Mouse (Mus musculus) ovary, adult 18-20 months (tissue): ENCODE data around the gene Snx9.
A peak's percentile ranks its signal among the peaks of the same experiment; 100 is the strongest.

Experiments
- DNase-seq: peaks from one replicate; pipeline ENCODE4 v3.0.0; 2022; ENCODE audit warnings: low spot score, mixed read lengths

The Snx9 gene

GRCm38 (mm10) chr17:5841128-5841942, at the start of gene Snx9:
TSS of gene Snx9 (plus strand) at chr17:5841329.
- peak; percentile 64 for DNase-seq

- DNase-seq, result no peak
Observed at GRCm38 (mm10) chr17:5792164-5792791, 48.9 kb upstream of the Snx9 start.

- no peak for DNase-seq
Observed at GRCm38 (mm10) chr17:5793593-5793992, 47.5 kb upstream of the Snx9 start.

- DNase-seq, result no peak
Observed at GRCm38 (mm10) chr17:5794276-5794675, 46.9 kb upstream of the Snx9 start.

- no peak for DNase-seq
Observed at GRCm38 (mm10) chr17:5795369-5795768, 45.8 kb upstream of the Snx9 start.

GRCm38 (mm10) chr17:5795878-5796277, 45.3 kb upstream of the Snx9 start:
- DNase-seq, result peak; percentile 54

GRCm38 (mm10) chr17:5797124-5797760, 43.9 kb upstream of the Snx9 start:
- no peak for DNase-seq

- no peak for DNase-seq
Observed at GRCm38 (mm10) chr17:5798221-5798801, 42.8 kb upstream of the Snx9 start.

- no peak for DNase-seq
Observed at GRCm38 (mm10) chr17:5798900-5799299, 42.2 kb upstream of the Snx9 start.

- no peak for DNase-seq
Observed at GRCm38 (mm10) chr17:5799396-5800021, 41.6 kb upstream of the Snx9 start.

GRCm38 (mm10) chr17:5800254-5800653, 40.9 kb upstream of the Snx9 start:
- no peak for DNase-seq

GRCm38 (mm10) chr17:5800824-5801560, 40.1 kb upstream of the Snx9 start:
- DNase-seq, result no peak

- DNase-seq, result no peak
Observed at GRCm38 (mm10) chr17:5801761-5802655, 39.1 kb upstream of the Snx9 start.

GRCm38 (mm10) chr17:5802656-5802955, 38.5 kb upstream of the Snx9 start:
- no peak for DNase-seq

- DNase-seq, result no peak
Observed at GRCm38 (mm10) chr17:5803229-5804012, 37.7 kb upstream of the Snx9 start.

- no peak for DNase-seq
Observed at GRCm38 (mm10) chr17:5804370-5805150, 36.6 kb upstream of the Snx9 start.

GRCm38 (mm10) chr17:5805151-5805834, 35.8 kb upstream of the Snx9 start:
- DNase-seq, result no peak

GRCm38 (mm10) chr17:5805935-5806334, 35.2 kb upstream of the Snx9 start:
- DNase-seq, result peak; percentile 47
